Mouse (Mus musculus): ENCODE results near the gene Scaf4. TPM values are rescaled to one million over a fixed set of nuclear protein-coding genes. Genes with fewer than 3 reads are reported as not detected.

Scaf4 gene
- polyA plus RNA-seq, 2 experiments, result 9.0 to 21.8 TPM

DNA sequence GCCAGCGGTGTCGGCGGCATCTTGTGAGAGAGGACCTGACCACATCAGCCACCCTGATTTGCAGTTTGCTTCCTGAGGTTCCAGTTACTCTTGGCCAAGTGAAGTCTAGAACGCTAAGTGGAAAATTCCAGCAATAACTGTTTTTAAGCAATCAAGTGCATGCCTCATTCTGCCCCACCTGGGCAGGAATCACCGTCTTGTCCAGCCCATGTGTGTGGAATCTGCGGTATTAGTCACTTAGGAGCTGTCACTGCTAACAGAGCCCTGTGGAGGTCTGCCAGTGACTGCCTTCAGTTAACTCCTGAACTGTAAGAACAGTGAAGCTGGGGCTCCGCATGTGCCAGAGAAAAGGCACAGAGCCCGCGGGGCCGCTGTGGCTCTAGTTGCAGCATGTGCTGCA, 73.6 kb downstream of the Scaf4 start:
- WGBS (ENCODE audit: insufficient replicate concordance), result 80% methylated on average over 10 of the region's 10 CpGs
- TF ChIP-seq EP300 (IDR thresholded peaks at IDR 0.05; ENCODE audit: low read depth), result no peak
- no peak for TF ChIP-seq CTCF (IDR thresholded peaks at IDR 0.05; ENCODE audit: low read depth)
- no peak overlapping the region for H3K4me2 ChIP-seq (ENCODE audit: low read depth)
- no peak for ATAC-seq (ENCODE audit: insufficient read depth)
- H3K27me3 ChIP-seq (ENCODE audit: control insufficient read depth, insufficient read depth, low read length), result no peaks in the 10 kb centered on the region
- H3K4me1 ChIP-seq (replicated peaks; ENCODE audit: control insufficient read depth in 2 of 2, insufficient read depth in 2 of 2, low read length in 1 of 2), result peaks cover 25 to 33% of the 10 kb centered on the region in 2 experiments
- DNase-seq (ENCODE audit: low read depth in 3 of 3, low spot score in 3 of 3), result no peak
- no peaks in the 10 kb centered on the region for H3K9me3 ChIP-seq (ENCODE audit: control insufficient read depth, low read length)
- H3K36me3 ChIP-seq (replicated peaks; ENCODE audit: control insufficient read depth, insufficient read depth, low read depth), result no peaks in the 10 kb centered on the region
- no peak overlapping the region for H3K4me3 ChIP-seq (ENCODE audit: insufficient read depth in 1 of 2, low read depth in 2 of 2, low read length in 2 of 2)
- H3K27ac ChIP-seq, result no peak overlapping the region
- no peak overlapping the region for H3K9ac ChIP-seq (replicated peaks)

DNA sequence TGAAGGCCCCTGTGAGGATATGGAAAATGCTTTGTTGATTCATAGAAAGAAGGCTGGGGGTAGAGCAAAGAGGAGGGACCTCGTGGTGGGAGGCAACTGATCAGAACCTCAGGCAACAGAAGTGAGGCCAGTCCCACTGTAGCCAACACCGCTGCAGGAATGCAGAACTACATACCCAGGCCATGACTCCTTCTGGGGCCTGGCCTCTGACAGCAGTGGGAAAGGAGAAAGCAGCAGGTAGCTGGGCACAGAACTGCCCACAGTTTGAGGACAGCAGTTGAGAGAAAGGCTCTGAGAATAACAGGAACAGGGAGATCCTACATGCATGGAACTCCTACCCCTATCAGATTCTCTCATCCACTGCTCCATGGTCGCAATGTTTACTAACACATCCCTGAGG, 75.3 kb downstream of the Scaf4 start:
- no peak overlapping the region for H3K4me3 ChIP-seq (ENCODE audit: insufficient read depth in 1 of 2, low read depth in 2 of 2, low read length in 2 of 2)
- H3K9me3 ChIP-seq (ENCODE audit: control insufficient read depth, low read length), result no peaks in the 10 kb centered on the region
- peaks cover 12 to 21% of the 10 kb centered on the region in 2 experiments for H3K4me1 ChIP-seq (replicated peaks; ENCODE audit: control insufficient read depth in 2 of 2, insufficient read depth in 2 of 2, low read length in 1 of 2)
- no peak overlapping the region for H3K9ac ChIP-seq (replicated peaks)
- no peaks in the 10 kb centered on the region for H3K27me3 ChIP-seq (ENCODE audit: control insufficient read depth, insufficient read depth, low read length)
- TF ChIP-seq EP300 (IDR thresholded peaks at IDR 0.05; ENCODE audit: low read depth) (no peak), CTCF (IDR thresholded peaks at IDR 0.05; ENCODE audit: low read depth) (no peak)
- H3K27ac ChIP-seq, result no peak overlapping the region
- ATAC-seq (ENCODE audit: insufficient read depth) (no peak), DNase-seq (ENCODE audit: low read depth in 3 of 3, low spot score in 3 of 3) (no peak)
- 52% methylated on average over 3 of the region's 3 CpGs for WGBS (ENCODE audit: insufficient replicate concordance)
- H3K4me2 ChIP-seq (ENCODE audit: low read depth), result no peak overlapping the region
- H3K36me3 ChIP-seq (replicated peaks; ENCODE audit: control insufficient read depth, insufficient read depth, low read depth), result no peaks in the 10 kb centered on the region

DNA sequence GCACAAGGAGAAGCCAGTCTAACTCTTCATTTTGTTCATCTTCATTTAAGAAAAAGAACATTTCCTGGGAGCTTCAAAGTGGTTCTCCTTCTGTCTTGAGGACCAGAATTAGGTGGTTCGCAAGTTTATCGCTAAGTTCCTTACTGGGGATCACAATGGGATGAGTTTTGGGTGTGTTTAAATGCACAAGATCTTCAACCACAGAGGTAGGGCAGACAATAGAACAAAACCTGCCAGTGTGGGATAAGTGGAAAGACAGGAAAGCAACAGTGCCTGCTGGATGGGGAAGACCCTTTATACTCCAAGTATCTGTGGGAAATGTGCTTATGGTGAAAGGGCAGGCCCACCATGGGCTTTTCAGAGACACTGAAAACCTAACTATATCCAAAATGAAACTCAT, 79.4 kb downstream of the Scaf4 start:
- ATAC-seq (ENCODE audit: insufficient read depth) (no peak), DNase-seq (ENCODE audit: low read depth in 3 of 3, low spot score in 3 of 3) (no peak)
- Histone ChIP-seq H3K4me2 (ENCODE audit: low read depth) (no peak overlapping the region), H3K4me1 (replicated peaks; ENCODE audit: control insufficient read depth in 2 of 2, insufficient read depth in 2 of 2, low read length in 1 of 2) (peaks cover 0 to 10% of the 10 kb centered on the region in 2 experiments; a peak in 2 of 4 replicates), H3K36me3 (replicated peaks; ENCODE audit: control insufficient read depth, insufficient read depth, low read depth) (no peaks in the 10 kb centered on the region), H3K4me3 (ENCODE audit: insufficient read depth in 1 of 2, low read depth in 2 of 2, low read length in 2 of 2) (no peak overlapping the region), H3K9me3 (ENCODE audit: control insufficient read depth, low read length) (no peaks in the 10 kb centered on the region), H3K27ac (no peak overlapping the region), H3K9ac (replicated peaks) (no peak overlapping the region), H3K27me3 (ENCODE audit: control insufficient read depth, insufficient read depth, low read length) (no peaks in the 10 kb centered on the region)
- 83% methylated on average over 2 of the region's 2 CpGs for WGBS (ENCODE audit: insufficient replicate concordance)
- TF ChIP-seq EP300 (IDR thresholded peaks at IDR 0.05; ENCODE audit: low read depth) (no peak), CTCF (IDR thresholded peaks at IDR 0.05; ENCODE audit: low read depth) (no peak)

DNA sequence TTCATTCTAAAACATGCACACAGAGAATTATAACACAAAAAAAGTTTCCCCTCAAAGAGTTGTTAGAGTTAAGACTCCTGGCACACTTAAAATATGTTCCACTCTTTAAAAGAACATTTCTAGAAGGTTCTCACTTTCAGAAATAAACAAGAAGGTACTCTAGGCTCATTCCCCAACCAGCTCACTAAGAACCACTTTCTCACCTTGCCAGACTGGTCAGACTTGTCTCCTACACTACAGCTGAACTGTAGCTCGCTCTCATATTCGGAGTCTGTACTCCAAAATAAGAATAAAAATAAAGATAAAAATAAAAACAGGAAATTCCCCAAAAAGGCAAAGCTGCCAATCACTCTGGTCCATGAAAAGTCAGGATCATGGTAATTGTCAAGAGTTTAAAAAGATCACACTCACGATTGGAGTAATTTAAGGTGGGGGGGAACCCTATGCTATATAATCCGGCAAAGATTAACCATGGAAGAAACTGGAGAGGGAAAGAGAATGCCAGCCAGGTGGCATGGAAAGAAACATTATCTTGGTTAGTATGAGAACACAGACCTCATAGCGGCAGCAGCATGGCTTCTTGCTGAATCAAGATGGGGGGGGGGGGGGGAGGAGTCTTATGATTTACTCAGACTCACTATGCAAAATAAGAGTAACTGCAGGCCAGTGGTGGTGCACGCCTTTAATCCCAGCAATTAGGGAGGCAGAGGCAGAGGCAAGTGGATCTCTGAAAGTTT, 80.9 kb downstream of the Scaf4 start:
- Histone ChIP-seq H3K36me3 (replicated peaks; ENCODE audit: control insufficient read depth, insufficient read depth, low read depth) (no peaks in the 10 kb centered on the region), H3K27me3 (ENCODE audit: control insufficient read depth, insufficient read depth, low read length) (no peaks in the 10 kb centered on the region), H3K4me1 (replicated peaks; ENCODE audit: control insufficient read depth in 2 of 2, insufficient read depth in 2 of 2, low read length in 1 of 2) (peaks cover 10 to 23% of the 10 kb centered on the region in 2 experiments), H3K9ac (replicated peaks) (no peak overlapping the region), H3K4me2 (ENCODE audit: low read depth) (no peak overlapping the region), H3K27ac (no peak overlapping the region), H3K4me3 (ENCODE audit: insufficient read depth in 1 of 2, low read depth in 2 of 2, low read length in 2 of 2) (no peak overlapping the region), H3K9me3 (ENCODE audit: control insufficient read depth, low read length) (no peaks in the 10 kb centered on the region)
- 64% methylated on average over 6 of the region's 6 CpGs for WGBS (ENCODE audit: insufficient replicate concordance)
- no peak for TF ChIP-seq EP300 (IDR thresholded peaks at IDR 0.05; ENCODE audit: low read depth)
- no peak for TF ChIP-seq CTCF (IDR thresholded peaks at IDR 0.05; ENCODE audit: low read depth)
- ATAC-seq (ENCODE audit: insufficient read depth) (no peak), DNase-seq (ENCODE audit: low read depth in 3 of 3, low spot score in 3 of 3) (no peak)

DNA sequence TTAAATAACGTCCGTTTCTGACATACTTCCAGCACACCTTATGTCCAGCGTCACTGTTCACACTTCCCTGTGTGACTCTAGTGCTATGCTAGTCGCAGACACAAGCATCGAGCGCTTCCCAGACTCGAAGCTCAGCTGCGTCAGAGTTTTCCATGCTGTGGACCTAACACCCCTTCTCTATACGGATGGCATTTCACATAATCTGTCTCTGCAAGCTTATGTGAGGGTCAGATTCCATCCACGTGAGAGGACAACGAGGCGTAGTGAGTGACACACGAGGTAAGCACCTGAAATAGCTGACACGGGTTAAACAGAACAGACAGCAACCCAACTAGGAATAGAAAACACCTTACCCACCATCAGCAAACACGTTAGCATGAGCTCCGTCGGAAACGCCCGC, 82.2 kb downstream of the Scaf4 start:
- no peak for TF ChIP-seq EP300 (IDR thresholded peaks at IDR 0.05; ENCODE audit: low read depth)
- TF ChIP-seq CTCF (IDR thresholded peaks at IDR 0.05; ENCODE audit: low read depth), result no peak
- DNase-seq (ENCODE audit: low read depth in 3 of 3, low spot score in 3 of 3), result no peak
- no peak overlapping the region for H3K9ac ChIP-seq (replicated peaks)
- no peaks in the 10 kb centered on the region for H3K36me3 ChIP-seq (replicated peaks; ENCODE audit: control insufficient read depth, insufficient read depth, low read depth)
- 74% methylated on average over 19 of the region's 19 CpGs for WGBS (ENCODE audit: insufficient replicate concordance)
- H3K9me3 ChIP-seq (ENCODE audit: control insufficient read depth, low read length), result no peaks in the 10 kb centered on the region
- H3K4me1 ChIP-seq (replicated peaks; ENCODE audit: control insufficient read depth in 2 of 2, insufficient read depth in 2 of 2, low read length in 1 of 2), result peaks cover 18 to 33% of the 10 kb centered on the region in 2 experiments
- H3K4me3 ChIP-seq (ENCODE audit: insufficient read depth in 1 of 2, low read depth in 2 of 2, low read length in 2 of 2), result no peak overlapping the region
- no peaks in the 10 kb centered on the region for H3K27me3 ChIP-seq (ENCODE audit: control insufficient read depth, insufficient read depth, low read length)
- no peak overlapping the region for H3K27ac ChIP-seq
- no peak overlapping the region for H3K4me2 ChIP-seq (ENCODE audit: low read depth)
- no peak for ATAC-seq (ENCODE audit: insufficient read depth)
